Mouse (Mus musculus) heart, postnatal 0 days (tissue): ENCODE results near the gene Dhx40. TPM values are rescaled to one million over a fixed set of nuclear protein-coding genes. Genes with fewer than 3 reads are reported as not detected.
A peak's percentile ranks its signal among the peaks of the same experiment; 100 is the strongest.

ENCODE experiments used
- ATAC-seq: fragments of 200-750 bp; cut with Nextera tagmentation; 2 replicates; pipeline ENCODE4 v1.8.0; 2017; ENCODE audit warnings: low read depth, moderate number of reproducible peaks, moderate library complexity; ENCODE audit not compliant: insufficient read depth
- DNase-seq: peaks from one replicate; pipeline ENCODE4 v3.0.0-alpha.2; 2016; ENCODE audit warnings: low spot score
- H3K27ac ChIP-seq: fragments of 300-500 bp; sonication (generic); 2 replicates; pipeline ENCODE4 v1.5.1; 2014; ENCODE audit warnings: low read depth, mild to moderate bottlenecking
- H3K27me3 ChIP-seq: fragments of 300-500 bp; sonication (generic); 2 replicates; pipeline ENCODE4 v1.6.1; 2014; ENCODE audit warnings: low read length, mixed read lengths; ENCODE audit not compliant: control insufficient read depth, insufficient read depth
- H3K36me3 ChIP-seq: fragments of 300-500 bp; sonication (generic); replicated peaks from 2 replicates; pipeline ENCODE4 v1.6.1; 2014; ENCODE audit warnings: low read length, mixed read lengths; ENCODE audit not compliant: control insufficient read depth, insufficient read depth
- H3K4me1 ChIP-seq: fragments of 300-500 bp; sonication (generic); 2 replicates; pipeline ENCODE4 v1.6.1; 2014; ENCODE audit warnings: antibody characterized with exemption; ENCODE audit not compliant: control insufficient read depth, insufficient read depth
- H3K4me2 ChIP-seq: fragments of 300-500 bp; sonication (generic); 2 replicates; pipeline ENCODE4 v1.6.1; 2014; ENCODE audit warnings: low read depth, mild to moderate bottlenecking, low read length, moderate library complexity
- H3K4me3 ChIP-seq: fragments of 300-500 bp; sonication (generic); 2 replicates; pipeline ENCODE4 v1.5.1; 2014; ENCODE audit warnings: low read depth, low read length
- H3K9ac ChIP-seq: fragments of 300-500 bp; sonication (generic); replicated peaks from 2 replicates; pipeline ENCODE4 v1.6.1; 2014; ENCODE audit warnings: low read depth, low read length, mixed read lengths
- H3K9me3 ChIP-seq: fragments of 300-500 bp; sonication (generic); replicated peaks from 2 replicates; pipeline ENCODE4 v1.6.1; 2016; ENCODE audit warnings: low read length; ENCODE audit not compliant: control insufficient read depth
- CTCF ChIP-seq: IDR thresholded peaks from 2 replicates; pipeline ENCODE4 v1.5.1; 2016; ENCODE audit warnings: antibody characterized with exemption, control low read depth, low read depth
- EP300 ChIP-seq: IDR thresholded peaks from 2 replicates; pipeline ENCODE4 v1.6.1; 2016; ENCODE audit warnings: antibody characterized with exemption, low read depth
- WGBS: fragments of 180-500 bp; shearing (Covaris S2); extraction: QIAGEN DNeasy Blood & Tissue Kit; methylation state at CpG from one replicate; pipeline ENCODE4 v1.1.7; 2014; 5-methylcytosine and 5-hydroxymethylcytosine counted together
- polyA plus RNA-seq: library from polyadenylated mRNA; unstranded; fragments of >200 nt; fragmentation: Nextera tagmentation; extraction: Ambion mirVana; gene quantifications from 2 replicates; pipeline ENCODE4 v1.2.1, GENCODE M21; 2015
- total RNA-seq: library from RNA; depleted of rRNA; stranded (reverse); fragments of >200 nt; gene quantifications from 2 replicates; pipeline ENCODE4 v1.2.3, GENCODE M21; 2014; ENCODE audit warnings: low replicate concordance

The Dhx40 gene
- total and polyA plus RNA-seq, 2 experiments from 2014 or later = 10.2 to 21.9 TPM

- ATAC-seq (no peak), DNase-seq (no peak)
- Histone ChIP-seq H3K9me3 (no peaks in the 10 kb centered on the region), H3K9ac (0 out of 2 replicates have a peak overlapping the region, but pooled peaks have one; percentile 5), H3K4me1 (peaks cover 18% of the 10 kb centered on the region), H3K36me3 (peaks cover 38% of the 10 kb centered on the region), H3K4me2 (no peak overlapping the region), H3K27ac (peak overlapping the region; percentile 71), H3K4me3 (no peak overlapping the region), H3K27me3 (no peaks in the 10 kb centered on the region)
- 65% methylated on average over 4 of the region's 4 CpGs for WGBS
- TF ChIP-seq CTCF (no peak), EP300 (no peak)
Observed at GRCm38 (mm10) chr11:86734993-86735392, 72.6 kb downstream of the Dhx40 start.

- H3K4me2 ChIP-seq = no peak overlapping the region
- H3K36me3 ChIP-seq = peaks cover 44% of the 10 kb centered on the region
- no peaks in the 10 kb centered on the region for H3K9me3 ChIP-seq
- peak overlapping the region; percentile 71 for H3K27ac ChIP-seq
- TF ChIP-seq EP300 = no peak
- no peak for TF ChIP-seq CTCF
- H3K9ac ChIP-seq = 0 out of 2 replicates have a peak overlapping the region, but pooled peaks have one; percentile 5
- DNase-seq = no peak
- H3K27me3 ChIP-seq = no peaks in the 10 kb centered on the region
- H3K4me3 ChIP-seq = no peak overlapping the region
- WGBS = 52% methylated on average over 10 of the region's 10 CpGs
- peaks cover 18% of the 10 kb centered on the region for H3K4me1 ChIP-seq
- no peak for ATAC-seq
Observed at GRCm38 (mm10) chr11:86734241-86734939, 73.2 kb downstream of the Dhx40 start.

- Histone ChIP-seq H3K36me3 (peaks cover 62% of the 10 kb centered on the region), H3K4me1 (peaks cover 18% of the 10 kb centered on the region), H3K4me2 (peak overlapping the region; percentile 14; the same call in 1 of the 2 replicates), H3K9me3 (no peaks in the 10 kb centered on the region), H3K4me3 (no peak overlapping the region), H3K27ac (peak overlapping the region; percentile 89), H3K9ac (no peak overlapping the region), H3K27me3 (no peaks in the 10 kb centered on the region)
- ATAC-seq (peak; percentile 97), DNase-seq (peak; percentile 88)
- TF ChIP-seq EP300 (peak; percentile 94), CTCF (no peak)
- 35% methylated on average over 2 of the region's 2 CpGs for whole genome bisulfite sequencing
Observed at GRCm38 (mm10) chr11:86731443-86731842, 76.1 kb downstream of the Dhx40 start.

DNA sequence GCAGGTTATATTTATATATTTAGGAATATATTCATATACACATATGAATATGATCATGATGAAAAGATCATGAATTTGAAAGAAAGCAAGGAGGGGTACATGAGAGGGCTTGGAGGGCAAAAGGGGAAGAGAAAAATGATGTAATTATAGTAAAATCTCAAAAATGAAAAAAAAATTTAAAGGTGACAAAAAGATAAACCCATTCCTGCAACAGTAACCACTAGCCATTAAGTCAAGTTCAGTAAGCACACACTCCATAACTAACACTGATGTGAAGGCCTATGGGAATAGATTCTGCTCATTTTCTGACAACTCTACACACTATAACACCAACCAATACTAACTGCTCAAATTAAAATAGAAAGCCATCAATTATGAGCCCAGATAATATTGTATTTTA, 81.9 kb downstream of the Dhx40 start:
- Histone ChIP-seq H3K27me3 (no peaks in the 10 kb centered on the region), H3K4me1 (peaks cover under 1% of the 10 kb centered on the region), H3K4me2 (no peak overlapping the region), H3K4me3 (no peak overlapping the region), H3K9ac (no peak overlapping the region), H3K27ac (no peak overlapping the region), H3K36me3 (peaks cover 70% of the 10 kb centered on the region), H3K9me3 (no peaks in the 10 kb centered on the region)
- no peak for DNase-seq
- TF ChIP-seq EP300 (no peak), CTCF (no peak)
- no peak for ATAC-seq

DNA sequence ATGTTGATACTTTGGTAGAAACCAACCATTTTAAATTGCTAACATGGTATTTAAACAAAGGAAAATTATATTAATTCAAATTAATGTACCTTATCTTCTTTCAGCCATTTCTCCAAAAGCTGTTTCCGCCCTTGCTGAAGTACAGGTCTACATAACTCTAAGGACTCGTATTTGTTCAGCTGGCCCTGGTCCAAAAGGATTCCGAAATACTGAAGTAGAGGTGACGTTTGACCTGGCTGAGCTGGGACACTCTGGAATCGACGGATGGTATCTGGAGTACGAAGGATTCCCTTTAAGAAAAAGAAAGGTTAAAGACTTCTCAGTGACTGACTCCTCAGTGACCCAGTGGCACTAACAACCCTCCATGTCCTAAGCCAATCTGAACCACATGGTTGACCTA, 82.6 kb downstream of the Dhx40 start:
- no peak overlapping the region for H3K9ac ChIP-seq

GRCm38 (mm10) chr11:86724004-86724403, 83.5 kb downstream of the Dhx40 start:
- TF ChIP-seq CTCF = no peak
- TF ChIP-seq EP300 = no peak
- H3K4me3 ChIP-seq = no peak overlapping the region
- no peak overlapping the region for H3K27ac ChIP-seq
- peaks cover 73% of the 10 kb centered on the region for H3K36me3 ChIP-seq
- 84% methylated on average over 3 of the region's 3 CpGs for WGBS
- H3K4me2 ChIP-seq = no peak overlapping the region
- no peak overlapping the region for H3K9ac ChIP-seq
- no peaks in the 10 kb centered on the region for H3K4me1 ChIP-seq
- no peak for DNase-seq
- no peaks in the 10 kb centered on the region for H3K9me3 ChIP-seq
- H3K27me3 ChIP-seq = no peaks in the 10 kb centered on the region
- ATAC-seq = no peak

More for the DNA sequence above, 82.6 kb downstream of the Dhx40 start:
- H3K4me2 ChIP-seq = no peak overlapping the region
- H3K36me3 ChIP-seq = peaks cover 72% of the 10 kb centered on the region
- WGBS = 68% methylated on average over 7 of the region's 7 CpGs
- H3K27me3 ChIP-seq = no peaks in the 10 kb centered on the region
- TF ChIP-seq EP300 = no peak
- TF ChIP-seq CTCF = no peak
- H3K4me1 ChIP-seq = no peaks in the 10 kb centered on the region
- no peaks in the 10 kb centered on the region for H3K9me3 ChIP-seq
- no peak overlapping the region for H3K27ac ChIP-seq
- ATAC-seq (no peak), DNase-seq (no peak)
- no peak overlapping the region for H3K4me3 ChIP-seq
